Mouse (Mus musculus) heart, embryonic 15.5 days (tissue): ENCODE measurements at regions not wholly inside any gene's neighbourhood (a gene's known extent, or its start where the extent isn't known, plus 50 kb on each side); places are given as distances from the start of the nearest gene placed in this dataset.

Experiments
- ATAC-seq: fragments of 200-750 bp; cut with Nextera tagmentation; replicated peaks from 2 replicates; pipeline ENCODE4 v1.8.0; 2017; ENCODE audit warnings: low read depth, moderate TSS enrichment; ENCODE audit not compliant: insufficient number of reproducible peaks, insufficient read depth, low FRiP score
- H3K27ac ChIP-seq: fragments of 300-500 bp; sonication (generic); 2 replicates; pipeline ENCODE4 v1.5.1; 2015; ENCODE audit warnings: mild to moderate bottlenecking, inconsistent platforms
- H3K27me3 ChIP-seq: fragments of 300-500 bp; sonication (generic); 2 replicates; pipeline ENCODE4 v1.6.1; 2015; ENCODE audit warnings: inconsistent platforms
- H3K36me3 ChIP-seq: fragments of 300-500 bp; sonication (generic); 2 replicates; pipeline ENCODE4 v1.6.1; 2015; ENCODE audit warnings: mild to moderate bottlenecking, inconsistent platforms
- H3K4me1 ChIP-seq: fragments of 300-500 bp; sonication (generic); replicated peaks from 2 replicates; pipeline ENCODE4 v1.6.1; 2015; ENCODE audit warnings: inconsistent platforms
- H3K4me2 ChIP-seq: fragments of 300-500 bp; sonication (generic); 2 replicates; pipeline ENCODE4 v1.6.1; 2015; ENCODE audit warnings: inconsistent platforms, mild to moderate bottlenecking, moderate library complexity
- H3K4me3 ChIP-seq: fragments of 300-500 bp; sonication (generic); 2 replicates; pipeline ENCODE4 v1.5.1; 2015; ENCODE audit warnings: mild to moderate bottlenecking, inconsistent platforms
- H3K9ac ChIP-seq: fragments of 300-500 bp; sonication (generic); 2 replicates; pipeline ENCODE4 v1.6.1; 2015; ENCODE audit warnings: mild to moderate bottlenecking, inconsistent platforms
- H3K9me3 ChIP-seq: fragments of 300-500 bp; sonication (generic); replicated peaks from 2 replicates; pipeline ENCODE4 v1.6.1; 2016; ENCODE audit warnings: inconsistent platforms
- WGBS: fragments of 180-500 bp; shearing (Covaris S2); methylation state at CpG from one replicate; pipeline ENCODE4 v1.1.7; 2015; ENCODE audit warnings: mixed read lengths; 5-methylcytosine and 5-hydroxymethylcytosine counted together

GRCm38 (mm10) chr8:91925968-91926524 is 124.2 kb upstream of the Irx3 start:
- 46% methylated on average over 8 of the region's 8 CpGs for WGBS
- H3K36me3 ChIP-seq = no peaks in the 10 kb centered on the region
- H3K9me3 ChIP-seq = no peaks in the 10 kb centered on the region
- H3K9ac ChIP-seq = no peak overlapping the region
- H3K27ac ChIP-seq = no peak overlapping the region
- H3K4me2 ChIP-seq = no peak overlapping the region
- H3K4me1 ChIP-seq = no peaks in the 10 kb centered on the region; the same call in 1 of the 2 replicates
- no peak for ATAC-seq
- H3K27me3 ChIP-seq = no peaks in the 10 kb centered on the region
- H3K4me3 ChIP-seq = no peak overlapping the region

DNA sequence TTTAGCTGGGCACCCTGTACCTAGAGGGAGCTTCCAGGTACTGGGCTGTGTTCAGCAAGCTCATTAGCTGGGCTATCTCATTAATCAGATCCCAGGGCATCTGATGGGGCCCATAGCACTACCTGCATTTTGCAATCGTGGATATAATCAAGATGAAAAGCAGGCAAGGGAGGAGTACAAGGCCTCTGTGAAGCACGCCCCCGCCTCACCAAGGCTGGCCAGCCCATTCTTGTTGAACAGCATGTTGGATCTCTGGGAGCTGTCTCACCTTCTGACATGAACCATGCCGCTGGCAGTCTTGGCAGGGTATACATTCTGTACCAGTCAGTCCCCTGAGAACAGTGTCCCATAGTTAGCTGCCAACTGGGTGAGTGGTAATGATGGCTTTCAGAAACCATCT is 122.3 kb upstream of the Irx3 start:
- WGBS = 75% methylated on average over 4 of the region's 4 CpGs

GRCm38 (mm10) chr8:91922211-91922874 is 120.5 kb upstream of the Irx3 start:
- 0 out of 2 replicates have a peak, but pooled peaks cover 2% of the 10 kb centered on the region for H3K9me3 ChIP-seq
- no peaks in the 10 kb centered on the region for H3K27me3 ChIP-seq
- H3K4me2 ChIP-seq = no peak overlapping the region
- no peaks in the 10 kb centered on the region for H3K36me3 ChIP-seq
- H3K9ac ChIP-seq = no peak overlapping the region
- H3K4me3 ChIP-seq = no peak overlapping the region
- no peak for ATAC-seq
- WGBS = 77% methylated on average over 3 of the region's 3 CpGs
- H3K4me1 ChIP-seq = no peaks in the 10 kb centered on the region; the same call in 1 of the 2 replicates
- H3K27ac ChIP-seq = no peak overlapping the region

More for the DNA sequence above, 122.3 kb upstream of the Irx3 start:
- Histone ChIP-seq H3K4me3 (no peak overlapping the region), H3K9me3 (0 out of 2 replicates have a peak, but pooled peaks cover 2% of the 10 kb centered on the region), H3K4me2 (no peak overlapping the region), H3K4me1 (no peaks in the 10 kb centered on the region; the same call in 1 of the 2 replicates), H3K27me3 (no peaks in the 10 kb centered on the region), H3K9ac (no peak overlapping the region), H3K27ac (no peak overlapping the region), H3K36me3 (no peaks in the 10 kb centered on the region)
- ATAC-seq = no peak

DNA sequence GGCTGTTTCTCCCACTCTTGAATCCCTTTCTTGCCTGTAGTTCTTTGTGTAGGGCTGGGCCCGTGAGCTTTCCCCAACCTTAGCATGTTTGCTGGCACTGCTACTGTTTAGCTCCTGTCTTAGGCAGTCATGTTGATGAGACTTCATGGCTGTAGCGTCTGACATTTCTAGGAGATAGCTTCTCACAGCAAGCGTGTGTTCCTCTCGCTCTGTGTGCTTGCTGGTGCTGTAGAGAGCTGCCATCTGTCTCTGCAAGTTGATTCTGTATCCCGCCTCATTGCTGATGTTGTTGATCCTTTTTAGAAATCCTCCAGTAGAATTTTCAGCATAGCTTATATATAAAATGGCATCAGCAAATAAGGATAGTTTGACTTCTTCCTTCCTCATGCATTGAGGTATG is 116.0 kb upstream of the Irx3 start:
- H3K9ac ChIP-seq = no peak overlapping the region
- no peaks in the 10 kb centered on the region for H3K36me3 ChIP-seq
- H3K27me3 ChIP-seq = no peaks in the 10 kb centered on the region
- H3K4me3 ChIP-seq = no peak overlapping the region
- WGBS = 85% methylated on average over 5 of the region's 5 CpGs
- ATAC-seq = no peak
- peaks cover 13% of the 10 kb centered on the region for H3K4me1 ChIP-seq
- no peak overlapping the region for H3K27ac ChIP-seq
- H3K9me3 ChIP-seq = 0 out of 2 replicates have a peak, but pooled peaks cover 2% of the 10 kb centered on the region
- no peak overlapping the region for H3K4me2 ChIP-seq

- Histone ChIP-seq H3K27ac (no peak overlapping the region), H3K9ac (no peak overlapping the region), H3K4me3 (no peak overlapping the region), H3K36me3 (no peaks in the 10 kb centered on the region), H3K4me1 (peaks cover 23% of the 10 kb centered on the region), H3K27me3 (0 out of 2 replicates have a peak, but pooled peaks cover 8% of the 10 kb centered on the region), H3K9me3 (no peaks in the 10 kb centered on the region), H3K4me2 (no peak overlapping the region)
- WGBS = 83% methylated on average over 5 of the region's 5 CpGs
- no peak for ATAC-seq
These were observed 112.1 kb upstream of the Irx3 start for GRCm38 (mm10) chr8:91913971-91914370.

GRCm38 (mm10) chr8:91913121-91913520 is 111.3 kb upstream of the Irx3 start:
- H3K9me3 ChIP-seq = no peaks in the 10 kb centered on the region
- ATAC-seq = no peak
- H3K4me3 ChIP-seq = no peak overlapping the region
- 0 out of 2 replicates have a peak, but pooled peaks cover 8% of the 10 kb centered on the region for H3K27me3 ChIP-seq
- 42% methylated on average over 6 of the region's 6 CpGs for WGBS
- no peak overlapping the region for H3K9ac ChIP-seq
- no peak overlapping the region for H3K4me2 ChIP-seq
- H3K4me1 ChIP-seq = peaks cover 23% of the 10 kb centered on the region
- no peaks in the 10 kb centered on the region for H3K36me3 ChIP-seq
- no peak overlapping the region for H3K27ac ChIP-seq

DNA sequence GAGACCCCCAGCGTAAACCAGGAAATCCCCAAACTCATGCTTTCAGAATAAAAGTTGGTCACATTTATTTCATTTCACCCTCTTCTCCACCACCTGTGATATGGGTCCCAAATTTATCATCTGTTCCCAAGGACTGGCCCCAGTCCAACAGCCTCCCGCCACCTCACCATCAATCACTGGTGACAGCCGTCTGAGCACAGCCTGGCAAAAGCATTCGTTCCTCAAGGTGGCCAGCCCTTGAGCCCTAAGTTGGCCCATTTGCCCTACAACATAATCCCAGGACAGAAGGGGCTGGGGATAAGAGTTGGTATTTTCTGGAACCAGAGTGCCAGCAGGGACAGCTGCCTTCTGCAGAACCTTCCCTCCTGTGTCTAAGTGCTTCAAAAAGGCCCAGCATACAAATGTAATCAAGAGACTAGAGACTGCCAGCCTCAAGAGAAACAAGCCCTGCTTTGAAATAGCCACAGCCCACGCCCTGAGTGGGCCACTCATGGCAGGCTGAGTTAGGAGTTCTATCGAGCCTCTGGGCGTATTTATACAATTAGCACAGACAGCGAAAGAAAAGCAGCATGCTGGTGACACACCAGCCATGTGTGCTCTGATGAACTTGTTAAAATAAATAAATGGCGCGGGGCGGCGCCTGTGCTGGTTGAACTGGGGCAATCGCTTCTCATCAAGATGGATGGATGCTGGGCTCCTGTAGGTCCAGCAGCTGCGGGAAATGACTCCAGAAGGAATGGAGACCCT is 107.9 kb upstream of the Irx3 start:
- Histone ChIP-seq H3K9me3 (no peaks in the 10 kb centered on the region), H3K4me3 (no peak overlapping the region), H3K27ac (no peak overlapping the region), H3K4me2 (no peak overlapping the region), H3K27me3 (peaks cover 16% of the 10 kb centered on the region; the same call in 1 of the 2 replicates), H3K4me1 (peaks cover 14% of the 10 kb centered on the region), H3K9ac (no peak overlapping the region), H3K36me3 (no peaks in the 10 kb centered on the region)
- 49% methylated on average over 14 of the region's 14 CpGs for WGBS
- ATAC-seq = no peak

- Histone ChIP-seq H3K4me2 (no peak overlapping the region), H3K36me3 (no peaks in the 10 kb centered on the region), H3K27me3 (peaks cover 16% of the 10 kb centered on the region; the same call in 1 of the 2 replicates), H3K9ac (no peak overlapping the region), H3K4me3 (no peak overlapping the region), H3K4me1 (peaks cover 14% of the 10 kb centered on the region), H3K27ac (no peak overlapping the region), H3K9me3 (no peaks in the 10 kb centered on the region)
- no peak for ATAC-seq
- WGBS = 67% methylated on average over 9 of the region's 9 CpGs
These were observed 107.0 kb upstream of the Irx3 start for GRCm38 (mm10) chr8:91908731-91909353.

DNA sequence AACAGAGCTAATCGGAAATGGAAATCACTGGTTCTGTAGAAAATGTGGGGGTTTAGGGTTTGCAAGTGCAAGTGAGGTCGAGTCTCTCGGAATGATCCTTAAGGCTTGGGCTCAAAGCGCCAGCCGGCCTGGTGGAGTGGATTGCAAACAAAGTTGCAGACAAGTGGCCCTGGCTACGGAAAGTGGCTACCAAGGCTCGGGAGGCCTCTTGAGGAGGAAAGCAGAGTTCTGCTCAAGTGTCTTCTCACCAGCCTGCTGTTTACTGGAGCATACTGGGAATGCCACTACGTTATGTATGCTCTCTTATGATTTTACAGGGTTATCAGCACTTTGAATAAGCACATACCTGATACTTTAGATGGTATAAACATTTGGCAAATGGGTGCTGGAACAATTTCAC is 105.3 kb upstream of the Irx3 start:
- Histone ChIP-seq H3K9me3 (no peaks in the 10 kb centered on the region), H3K36me3 (no peaks in the 10 kb centered on the region), H3K4me2 (no peak overlapping the region), H3K27ac (no peak overlapping the region), H3K27me3 (peaks cover 15% of the 10 kb centered on the region; the same call in 1 of the 2 replicates), H3K4me3 (no peak overlapping the region), H3K9ac (no peak overlapping the region), H3K4me1 (peaks cover 9% of the 10 kb centered on the region)
- ATAC-seq = no peak
- WGBS = 85% methylated on average over 8 of the region's 8 CpGs

GRCm38 (mm10) chr8:91901525-91902281 is 99.8 kb upstream of the Irx3 start:
- Histone ChIP-seq H3K9ac (no peak overlapping the region), H3K36me3 (no peaks in the 10 kb centered on the region), H3K4me3 (no peak overlapping the region), H3K27me3 (peaks cover 6% of the 10 kb centered on the region), H3K27ac (no peak overlapping the region; the same call in 1 of the 2 replicates), H3K4me2 (no peak overlapping the region), H3K9me3 (no peaks in the 10 kb centered on the region), H3K4me1 (peaks cover 18% of the 10 kb centered on the region; the same call in 1 of the 2 replicates)
- ATAC-seq = 0 out of 2 replicates have a peak, but pooled peaks have one; percentile 28
- WGBS = 53% methylated on average over 10 of the region's 10 CpGs
